Mouse (Mus musculus) kidney, adult 10 weeks (tissue): ENCODE measurements around the gene Bscl2. TPM values are rescaled to one million over a fixed set of nuclear protein-coding genes. Genes with fewer than 3 reads are reported as not detected.

Experiments used
- polyA plus RNA-seq: library from polyadenylated mRNA; stranded (reverse); fragments of 350-450 nt; fragmentation: Illumina TruSeq; extraction: RNeasy Lipid Tissue Mini Kit (QIAGEN cat#74804); gene quantifications from one replicate; pipeline ENCODE4 v1.2.3, GENCODE M21; 2014; ENCODE audit warnings: low read depth, low replicate concordance

The Bscl2 gene
- polyA plus RNA-seq, result 21.8 TPM

GRCm38 (mm10) chr19:8837251-8837791, at the start of gene Bscl2:
TSS of gene Bscl2 (plus strand) at chr19:8837467.

GRCm38 (mm10) chr19:8798264-8798946, 38.9 kb upstream of the Bscl2 start, which contains the start of gene Polr2g:
TSS of gene Polr2g (minus strand) at chr19:8798577.

GRCm38 (mm10) chr19:8802130-8802821, 35.0 kb upstream of the Bscl2 start, which contains the start of gene Zbtb3:
TSS of gene Zbtb3 (plus strand) at chr19:8802555.

GRCm38 (mm10) chr19:8818801-8819595, 18.3 kb upstream of the Bscl2 start, which contains the start of gene Ttc9c:
TSS of gene Ttc9c (minus strand) at chr19:8819333.

GRCm38 (mm10) chr19:8819596-8820423, 17.5 kb upstream of the Bscl2 start, which contains the start of gene Hnrnpul2:
TSS of gene Hnrnpul2 (plus strand) at chr19:8820010.

GRCm38 (mm10) chr19:8829660-8830059, 7.6 kb upstream of the Bscl2 start, which contains the start of gene AC129217.1:
TSS of gene AC129217.1 (plus strand) at chr19:8829773.

GRCm38 (mm10) chr19:8839103-8839907, 2.0 kb downstream of the Bscl2 start, which contains the start of gene Gng3:
TSS of gene Gng3 (minus strand) at chr19:8839194.

GRCm38 (mm10) chr19:8850402-8850901, 13.2 kb downstream of the Bscl2 start, which contains the start of gene Lrrn4cl:
TSS of gene Lrrn4cl (plus strand) at chr19:8850768.

GRCm38 (mm10) chr19:8871267-8872186, 34.3 kb downstream of the Bscl2 start, which contains the start of gene Ubxn1:
TSS of gene Ubxn1 (plus strand) at chr19:8871496.

GRCm38 (mm10) chr19:8880311-8881033, 43.2 kb downstream of the Bscl2 start, which contains the start of gene Uqcc3:
TSS of gene Uqcc3 (minus strand) at chr19:8880923.

GRCm38 (mm10) chr19:8883616-8884015, 46.3 kb downstream of the Bscl2 start, which contains the start of the genes Lbhd1 and Gm49403:
TSS of gene Lbhd1 (plus strand) at chr19:8883732.
TSS of gene Gm49403 (plus strand) at chr19:8883930.

GRCm38 (mm10) chr19:8888511-8889385, 51.5 kb downstream of the Bscl2 start, which contains the start of the genes 1810009A15Rik and Gm49416:
TSS of gene 1810009A15Rik (plus strand) at chr19:8888853.
TSS of gene Gm49416 (plus strand) at chr19:8888926.

GRCm38 (mm10) chr19:8892829-8893766, 55.8 kb downstream of the Bscl2 start, which contains the start of gene Ints5:
TSS of gene Ints5 (plus strand) at chr19:8893005.

GRCm38 (mm10) chr19:8897865-8898495, 60.7 kb downstream of the Bscl2 start, which contains the start of gene Ganab:
TSS of gene Ganab (plus strand) at chr19:8898071.

